Mouse (Mus musculus): ENCODE measurements around the gene Adk.

DNA sequence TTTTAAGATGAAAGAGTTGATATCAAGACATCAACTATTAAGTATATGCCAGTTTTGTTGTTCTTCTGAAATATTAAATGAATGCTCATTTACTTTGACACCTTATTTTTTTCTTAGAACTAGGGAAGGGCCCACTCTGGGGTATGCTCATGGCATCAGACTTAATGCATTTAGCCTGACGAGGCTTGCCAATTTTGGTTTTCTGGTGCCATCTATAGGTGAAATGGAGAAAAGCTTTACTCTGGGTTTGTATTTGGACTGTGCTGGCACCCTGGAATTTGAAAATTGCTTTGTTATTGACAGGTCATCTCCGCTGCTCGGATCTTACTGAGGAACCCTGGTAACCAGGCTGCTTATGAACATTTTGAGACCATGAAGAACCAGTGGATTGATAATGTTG, 33.4 kb upstream of the Adk start:
- no peak for TF ChIP-seq POLR2A (IDR thresholded peaks at IDR 0.05; ENCODE audit: low read depth, low read length)
- TF ChIP-seq CTCF (IDR thresholded peaks at IDR 0.05; ENCODE audit: extremely low read depth, insufficient read depth, insufficient read length, insufficient replicate concordance): no peak

All from spleen, adult 2 months (tissue).